Mouse (Mus musculus) 3T3-L1 (cell line): ENCODE measurements around the gene Kcnb1.

Source experiments
- DNase-seq: peaks from one replicate; pipeline ENCODE4 v3.0.0-alpha.2; 2015; ENCODE audit warnings: low read depth, low spot score

Kcnb1 gene

GRCm38 (mm10) chr2:167128699-167129607, 61.0 kb downstream of the Kcnb1 start:
- DNase-seq: no peak

- DNase-seq: no peak
These were observed 62.6 kb downstream of the Kcnb1 start for GRCm38 (mm10) chr2:167127404-167127803.

GRCm38 (mm10) chr2:167125781-167126180, 64.2 kb downstream of the Kcnb1 start:
- DNase-seq: no peak

- DNase-seq: no peak
These were observed 66.0 kb downstream of the Kcnb1 start for GRCm38 (mm10) chr2:167123936-167124335.

GRCm38 (mm10) chr2:167122737-167123136, 67.2 kb downstream of the Kcnb1 start:
- no peak for DNase-seq

GRCm38 (mm10) chr2:167121996-167122395, 68.0 kb downstream of the Kcnb1 start:
- no peak for DNase-seq

GRCm38 (mm10) chr2:167121228-167121627, 68.7 kb downstream of the Kcnb1 start:
- no peak for DNase-seq

GRCm38 (mm10) chr2:167120186-167120830, 69.6 kb downstream of the Kcnb1 start:
- DNase-seq: no peak

GRCm38 (mm10) chr2:167118046-167118445, 71.9 kb downstream of the Kcnb1 start:
- no peak for DNase-seq

- DNase-seq: peak; percentile 90
These were observed 77.2 kb downstream of the Kcnb1 start for GRCm38 (mm10) chr2:167112737-167113136.

GRCm38 (mm10) chr2:167112259-167112658, 77.7 kb downstream of the Kcnb1 start:
- no peak for DNase-seq

GRCm38 (mm10) chr2:167109506-167109905, 80.4 kb downstream of the Kcnb1 start:
- DNase-seq: no peak

- DNase-seq: no peak
These were observed 86.4 kb downstream of the Kcnb1 start for GRCm38 (mm10) chr2:167103546-167103945.

- no peak for DNase-seq
These were observed 88.1 kb downstream of the Kcnb1 start for GRCm38 (mm10) chr2:167101743-167102441.

GRCm38 (mm10) chr2:167094688-167095087, 95.3 kb downstream of the Kcnb1 start:
- no peak for DNase-seq

GRCm38 (mm10) chr2:167093171-167093900, 96.6 kb downstream of the Kcnb1 start:
- no peak for DNase-seq

GRCm38 (mm10) chr2:167090271-167090670, 99.7 kb downstream of the Kcnb1 start:
- DNase-seq: no peak

- DNase-seq: no peak
These were observed 103.1 kb downstream of the Kcnb1 start for GRCm38 (mm10) chr2:167086836-167087235.

GRCm38 (mm10) chr2:167086092-167086491, 103.9 kb downstream of the Kcnb1 start:
- DNase-seq: no peak

GRCm38 (mm10) chr2:167081639-167082038, 108.3 kb downstream of the Kcnb1 start:
- DNase-seq: no peak

- no peak for DNase-seq
These were observed 108.8 kb downstream of the Kcnb1 start for GRCm38 (mm10) chr2:167081135-167081534.

- no peak for DNase-seq
These were observed 109.6 kb downstream of the Kcnb1 start for GRCm38 (mm10) chr2:167080387-167080786.
